Mouse (Mus musculus): ENCODE data around the gene Gm28043. TPM values are rescaled to one million over a fixed set of nuclear protein-coding genes. Genes with fewer than 3 reads are reported as not detected.

Gm28043 gene
- 1 to 10 TPM; 6.8 to 8.3 TPM for total RNA-seq (2023)

GRCm38 (mm10) chr17:29614115-29615023 lies at the start of gene Gm28043, which contains the start of gene Rnf8:
Gene Gm28043, plus strand, starts transcription at chr17:29614876.
Gene Rnf8, plus strand, starts transcription at chr17:29614790.

GRCm38 (mm10) chr17:29660076-29660761 lies 45.5 kb downstream of the Gm28043 start, which contains the start of gene Cmtr1:
Gene Cmtr1, plus strand, starts transcription at chr17:29660595.

GRCm38 (mm10) chr17:29716732-29717445 lies 102.2 kb downstream of the Gm28043 start, which contains the start of gene Ccdc167:
Gene Ccdc167, minus strand, starts transcription at chr17:29717044.

Other genes starting within 250 kb of the Gm28043 start
- 1,000 to 10,000 TPM; 1,228 to 1,267 TPM for gene Pim1, start 124.1 kb upstream of the Gm28043 start, total RNA-seq (2023)
- not detected for gene Gm17657, start 65.2 kb upstream of the Gm28043 start, total RNA-seq (2023)
- gene Tbc1d22b, start 65.1 kb upstream of the Gm28043 start, total RNA-seq (2023), result 10 to 100 TPM; 14.0 to 16.3 TPM
- not detected for gene Tmem217, start 62.5 kb upstream of the Gm28043 start, total RNA-seq (2023)
- gene Rnf8, start 86 bp upstream of the Gm28043 start, total RNA-seq (2023), result 10 to 100 TPM; 39.4 to 44.2 TPM
- gene Cmtr1, start 45.7 kb downstream of the Gm28043 start, total RNA-seq (2023), result 10 to 100 TPM; 81.8 to 95.4 TPM
- gene Ccdc167, start 102.2 kb downstream of the Gm28043 start, total RNA-seq (2023), result 1 to 10 TPM; 7.6 to 9.2 TPM